Mouse (Mus musculus): ENCODE measurements around the gene Klhl26.

- no peak for TF ChIP-seq POLR2A (IDR thresholded peaks at IDR 0.05; ENCODE audit: insufficient read depth, low read depth, low read length)
- no peak for TF ChIP-seq CTCF (IDR thresholded peaks at IDR 0.05; ENCODE audit: insufficient read depth, low read depth, low read length)
Observed at GRCm38 (mm10) chr8:70467229-70467725, 9.5 kb downstream of the Klhl26 start.
